Mouse (Mus musculus): ENCODE data around the gene Lrrc4.

The Lrrc4 gene

GRCm38 (mm10) chr6:28860450-28860849, 28.9 kb upstream of the Lrrc4 start:
- POLR2A ChIA-PET, result interaction anchor here in 2 of 4 experiments (0.6 to 1.9 kb wide), 14 partner anchors 9 to 380 kb away, joined by 3 to 14 read pairs (median 3); no protein-coding TSS in a partner anchor

GRCm38 (mm10) chr6:28859094-28859493, 27.5 kb upstream of the Lrrc4 start:
- ChIA-PET CTCF (no interaction called here), POLR2A (interaction anchor here in 2 of 4 experiments (0.8 to 1.9 kb wide), 5 partner anchors 8 to 262 kb away, joined by 3 to 5 read pairs (median 4); no protein-coding TSS in a partner anchor)

More at GRCm38 (mm10) chr6:28860450-28860849, 28.9 kb upstream of the Lrrc4 start:
- CTCF ChIA-PET, result no interaction called here

GRCm38 (mm10) chr6:28857198-28858180, 25.9 kb upstream of the Lrrc4 start:
- ChIA-PET POLR2A (interaction anchor here in 2 of 4 experiments (0.6 to 1.5 kb wide), 8 partner anchors 8 to 261 kb away, joined by 3 to 6 read pairs (median 3); partner anchors contain the start of gene Lrrc4 (in 1 of the 2)), CTCF (no interaction called here)

DNA sequence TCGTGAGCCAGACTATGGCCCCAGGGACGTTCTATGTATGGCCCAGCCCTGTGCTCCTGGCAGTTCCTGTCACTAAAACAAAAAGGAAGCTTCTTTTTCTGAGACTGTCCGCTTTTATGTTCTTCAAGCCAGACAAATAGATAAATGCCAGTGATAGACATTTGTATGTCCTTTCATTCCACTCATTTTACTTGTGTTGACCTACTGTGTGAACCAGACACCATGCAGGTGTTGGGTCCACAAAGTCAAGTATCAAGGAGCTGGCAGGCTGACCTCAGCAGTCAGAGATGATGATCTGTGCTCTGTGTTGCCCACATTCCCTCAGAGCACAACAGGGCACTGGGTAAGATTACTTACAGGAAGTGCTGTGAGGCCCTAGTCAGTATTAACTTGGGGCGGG, 25.2 kb upstream of the Lrrc4 start:
- POLR2A ChIA-PET, result interaction anchor here in 2 of 4 experiments (0.6 to 1.9 kb wide), 8 partner anchors 8 to 261 kb away, joined by 3 to 5 read pairs (median 3); partner anchors contain the start of gene Lrrc4 (in 1 of the 2)
- CTCF ChIA-PET, result no interaction called here

GRCm38 (mm10) chr6:28855442-28855841, 23.9 kb upstream of the Lrrc4 start:
- CTCF ChIA-PET, result no interaction called here
- POLR2A ChIA-PET, result interaction anchor here in 2 of 4 experiments (1.5 to 1.9 kb wide), 2 partner anchors 9 to 10 kb away, joined by 3 to 5 read pairs; no protein-coding TSS in a partner anchor

DNA sequence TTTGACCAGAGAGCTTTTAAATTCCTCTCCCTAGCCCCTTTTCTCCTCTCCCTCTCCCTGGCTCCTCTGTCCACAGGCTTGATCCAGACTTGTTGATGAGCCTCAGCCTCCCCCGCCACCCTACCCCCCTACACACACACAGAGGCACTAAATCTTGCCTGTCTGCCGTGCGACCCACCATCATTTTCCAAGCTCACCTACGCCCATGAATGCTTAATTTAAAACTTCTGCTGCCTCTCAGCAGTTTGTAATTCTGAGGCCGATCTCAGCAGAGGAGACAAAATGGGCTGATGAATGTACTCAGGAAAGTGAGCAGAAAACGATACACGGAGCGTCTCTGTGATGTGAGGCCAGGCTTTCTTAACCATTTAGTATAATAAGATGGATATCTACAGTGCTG, 23.1 kb upstream of the Lrrc4 start:
- ChIA-PET CTCF (interaction anchor here in 1 of 4 experiments (0.5 kb wide), 1 partner anchor 85 kb away, joined by 5 read pairs; no protein-coding TSS in a partner anchor), POLR2A (interaction anchor here in 2 of 4 experiments (0.6 to 1.5 kb wide), 2 partner anchors 9 to 646 kb away, joined by 3 to 5 read pairs; no protein-coding TSS in a partner anchor)

GRCm38 (mm10) chr6:28853654-28854053, 22.1 kb upstream of the Lrrc4 start:
- CTCF ChIA-PET, result no interaction called here

GRCm38 (mm10) chr6:28853164-28853563, 21.6 kb upstream of the Lrrc4 start:
- POLR2A ChIA-PET, result no interaction called here
- CTCF ChIA-PET, result no interaction called here

More at GRCm38 (mm10) chr6:28853654-28854053, 22.1 kb upstream of the Lrrc4 start:
- POLR2A ChIA-PET, result no interaction called here

DNA sequence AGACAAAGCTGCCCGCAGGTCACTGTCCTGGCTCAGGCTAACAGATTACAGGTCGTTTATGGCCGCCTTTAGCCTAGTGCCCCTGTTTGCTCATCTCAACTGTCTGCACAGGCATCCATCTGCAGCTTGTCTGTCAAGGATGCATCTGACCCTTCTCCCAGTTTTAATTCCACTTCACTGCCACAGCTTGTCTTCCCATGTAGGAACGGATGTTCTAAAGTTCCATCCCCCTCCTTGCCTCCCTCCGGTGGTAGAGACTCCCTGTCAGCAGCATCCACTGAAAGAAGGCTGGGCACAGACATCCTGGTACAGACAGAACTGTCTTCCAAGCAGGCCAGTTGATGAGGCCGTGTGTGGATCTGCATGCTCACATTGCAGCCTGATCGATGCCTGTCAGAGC, 20.8 kb upstream of the Lrrc4 start:
- POLR2A ChIA-PET, result interaction anchor here in 1 of 4 experiments (1.1 kb wide), 1 partner anchor 10 kb away, joined by 4 read pairs; no protein-coding TSS in a partner anchor
- CTCF ChIA-PET, result no interaction called here

GRCm38 (mm10) chr6:28850326-28850900, 18.9 kb upstream of the Lrrc4 start:
- POLR2A ChIA-PET, result interaction anchor here in 2 of 4 experiments (0.5 to 0.8 kb wide), 2 partner anchors 9 to 39 kb away, joined by 3 read pairs; no protein-coding TSS in a partner anchor
- CTCF ChIA-PET, result no interaction called here

DNA sequence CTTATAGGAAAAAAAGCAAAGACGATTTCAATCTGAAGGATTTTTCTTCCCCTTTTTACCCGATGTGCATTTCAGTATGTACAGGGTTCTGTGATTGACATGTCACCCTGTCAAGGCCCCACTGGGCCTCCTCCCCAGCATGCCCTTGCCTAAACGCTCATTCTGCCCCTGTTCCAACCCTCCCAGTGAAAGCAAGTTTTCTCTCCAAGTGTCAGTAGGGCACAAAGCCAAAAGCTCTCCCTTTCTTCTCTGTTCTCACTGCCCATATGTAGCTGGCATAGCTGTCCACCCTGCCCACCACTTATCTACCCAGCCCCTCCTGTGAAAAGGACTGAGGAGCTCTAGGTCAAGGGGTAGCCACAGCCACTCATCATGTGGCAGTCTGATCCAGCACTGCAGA, 17.8 kb upstream of the Lrrc4 start:
- ChIA-PET POLR2A (interaction anchor here in 2 of 4 experiments (0.5 to 1.2 kb wide), 6 partner anchors 10 to 27 kb away, joined by 3 to 12 read pairs (median 4); partner anchors contain the start of gene Lrrc4 (in 1 of the 2)), CTCF (no interaction called here)

DNA sequence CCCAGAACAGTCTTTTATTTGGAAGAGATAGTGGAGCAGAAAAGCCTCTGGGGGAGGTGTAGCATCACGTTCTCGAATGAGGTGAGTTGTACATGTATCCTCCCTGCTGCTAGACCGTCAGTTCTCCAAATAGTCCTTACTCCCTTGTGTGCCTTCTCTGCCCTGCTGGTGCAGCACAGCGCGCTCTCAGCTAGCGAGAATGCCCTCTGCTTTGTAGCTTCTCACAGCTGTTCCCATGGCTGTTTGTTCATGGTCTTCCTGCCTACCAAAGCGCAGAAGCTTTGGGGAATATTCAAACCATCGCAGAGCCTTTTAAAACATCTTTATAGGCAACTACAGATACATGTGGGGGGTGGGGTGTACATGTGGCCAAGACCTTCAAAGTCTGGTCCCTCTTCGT, 17.3 kb upstream of the Lrrc4 start:
- ChIA-PET CTCF (no interaction called here), POLR2A (interaction anchor here in 2 of 4 experiments (0.6 to 1.6 kb wide), 8 partner anchors 9 to 29 kb away, joined by 3 to 6 read pairs (median 4); partner anchors contain the start of gene Lrrc4 (in 1 of the 2))

- POLR2A ChIA-PET, result interaction anchor here in 1 of 4 experiments (0.9 to 1.6 kb wide), 8 partner anchors 8 to 29 kb away, joined by 3 to 6 read pairs (median 3); partner anchors contain the start of gene Lrrc4
- CTCF ChIA-PET, result no interaction called here
Observed at GRCm38 (mm10) chr6:28848285-28848794, 16.8 kb upstream of the Lrrc4 start.

- ChIA-PET POLR2A (interaction anchor here in 1 of 4 experiments (1.0 to 1.6 kb wide), 7 partner anchors 9 to 368 kb away, joined by 3 to 6 read pairs (median 3); no protein-coding TSS in a partner anchor), CTCF (interaction anchor here in 2 of 4 experiments (0.5 to 0.6 kb wide), 2 partner anchors 328 to 355 kb away, joined by 4 to 10 read pairs; no protein-coding TSS in a partner anchor)
Observed at GRCm38 (mm10) chr6:28847616-28848015, 16.1 kb upstream of the Lrrc4 start.

- ChIA-PET POLR2A (interaction anchor here in 2 of 4 experiments (0.9 to 1.2 kb wide), 5 partner anchors 9 to 14 kb away, joined by 3 to 5 read pairs (median 3); partner anchors contain the start of gene Lrrc4 (in 1 of the 2)), CTCF (interaction anchor here in 1 of 4 experiments (0.6 kb wide), 1 partner anchor 63 kb away, joined by 3 read pairs; no protein-coding TSS in a partner anchor)
Observed at GRCm38 (mm10) chr6:28845610-28846009, 14.1 kb upstream of the Lrrc4 start.

- POLR2A ChIA-PET, result no interaction called here
- CTCF ChIA-PET, result no interaction called here
Observed at GRCm38 (mm10) chr6:28842375-28843276, 11.1 kb upstream of the Lrrc4 start.

GRCm38 (mm10) chr6:28841569-28841968, 10.0 kb upstream of the Lrrc4 start:
- ChIA-PET POLR2A (interaction anchor here in 1 of 4 experiments (0.5 kb wide), 1 partner anchor 1661 kb away, joined by 6 read pairs; no protein-coding TSS in a partner anchor), CTCF (no interaction called here)

GRCm38 (mm10) chr6:28836600-28836999, 5.1 kb upstream of the Lrrc4 start:
- POLR2A ChIA-PET, result no interaction called here
- CTCF ChIA-PET, result no interaction called here

Measured in embryonic stem cell, embryonic (primary cell).